Mouse (Mus musculus): ENCODE measurements around the gene Mgat5b.

GRCm38 (mm10) chr11:116887136-116887535 lies 31.5 kb upstream of the Mgat5b start:
- TF ChIP-seq CTCF (IDR thresholded peaks at IDR 0.05; ENCODE audit: low read depth) (no peak), EP300 (IDR thresholded peaks at IDR 0.05; ENCODE audit: low read depth) (no peak)
